Mouse (Mus musculus) kidney, embryonic 16.5 days (tissue): ENCODE data around the gene Trpt1. TPM values are rescaled to one million over a fixed set of nuclear protein-coding genes. Genes with fewer than 3 reads are reported as not detected.

Experiments
- ATAC-seq: fragments of 200-750 bp; cut with Nextera tagmentation; 2 replicates; pipeline ENCODE4 v1.8.0; 2017; ENCODE audit warnings: moderate TSS enrichment; ENCODE audit not compliant: low FRiP score, low TSS enrichment
- H3K27ac ChIP-seq: fragments of 300-500 bp; sonication (generic); 2 replicates; pipeline ENCODE4 v1.5.1; 2014; ENCODE audit warnings: low read length
- H3K27me3 ChIP-seq: fragments of 300-500 bp; sonication (generic); 2 replicates; pipeline ENCODE4 v1.6.1; 2014; ENCODE audit warnings: low read length, control low read depth, mixed read lengths; ENCODE audit not compliant: insufficient read depth
- H3K36me3 ChIP-seq: fragments of 300-500 bp; sonication (generic); 2 replicates; pipeline ENCODE4 v1.6.1; 2014; ENCODE audit warnings: low read length, control low read depth, mixed read lengths; ENCODE audit not compliant: insufficient read depth
- H3K4me1 ChIP-seq: fragments of 300-500 bp; sonication (generic); 2 replicates; pipeline ENCODE4 v1.6.1; 2014; ENCODE audit warnings: low read length, control low read depth, mixed read lengths; ENCODE audit not compliant: insufficient read depth
- H3K4me2 ChIP-seq: fragments of 300-500 bp; sonication (generic); replicated peaks from 2 replicates; pipeline ENCODE4 v1.6.1; 2014; ENCODE audit warnings: low read depth, low read length
- H3K4me3 ChIP-seq: fragments of 300-500 bp; sonication (generic); 2 replicates; pipeline ENCODE4 v1.5.1; 2014; ENCODE audit warnings: mild to moderate bottlenecking, low read length
- H3K9ac ChIP-seq: fragments of 300-500 bp; sonication (generic); replicated peaks from 2 replicates; pipeline ENCODE4 v1.6.1; 2014; ENCODE audit warnings: low read length
- H3K9me3 ChIP-seq: fragments of 300-500 bp; sonication (generic); 2 replicates; pipeline ENCODE4 v1.6.1; 2016; ENCODE audit warnings: low read length, control low read depth
- WGBS: fragments of 180-500 bp; shearing (Covaris S2); extraction: QIAGEN DNeasy Blood & Tissue Kit; methylation state at CpG from one replicate; pipeline ENCODE4 v1.1.7; 2014; 5-methylcytosine and 5-hydroxymethylcytosine counted together
- polyA plus RNA-seq: library from polyadenylated mRNA; unstranded; fragments of >200 nt; fragmentation: Nextera tagmentation; extraction: Ambion mirVana; gene quantifications from 2 replicates; pipeline ENCODE4 v1.2.1, GENCODE M21; 2015

Trpt1 gene
- polyA plus RNA-seq, 1 experiment from 2014 or later: 13.1 TPM

DNA sequence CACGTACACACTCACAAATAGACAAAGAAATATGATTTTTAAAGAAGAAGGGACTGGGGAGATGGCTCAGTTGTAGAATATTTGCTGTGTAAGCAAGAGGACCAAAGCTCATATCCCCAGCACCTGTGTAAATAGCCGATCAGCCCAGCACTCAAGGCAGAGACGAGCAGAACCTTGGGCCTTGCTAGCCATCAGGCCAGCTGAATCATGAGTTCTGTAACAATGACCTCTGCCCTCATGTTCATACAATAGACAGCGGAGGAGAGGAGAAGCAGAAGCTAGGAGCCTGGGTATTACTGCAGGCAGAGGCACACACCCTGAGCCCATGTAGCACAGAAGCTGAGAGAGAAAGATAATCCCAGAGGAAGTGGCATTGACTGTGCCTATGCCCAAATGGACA lies 16.5 kb downstream of the Trpt1 start:
- H3K9me3 ChIP-seq: no peaks in the 10 kb centered on the region
- 71% methylated on average over 4 of the region's 4 CpGs for WGBS
- ATAC-seq: no peak

DNA sequence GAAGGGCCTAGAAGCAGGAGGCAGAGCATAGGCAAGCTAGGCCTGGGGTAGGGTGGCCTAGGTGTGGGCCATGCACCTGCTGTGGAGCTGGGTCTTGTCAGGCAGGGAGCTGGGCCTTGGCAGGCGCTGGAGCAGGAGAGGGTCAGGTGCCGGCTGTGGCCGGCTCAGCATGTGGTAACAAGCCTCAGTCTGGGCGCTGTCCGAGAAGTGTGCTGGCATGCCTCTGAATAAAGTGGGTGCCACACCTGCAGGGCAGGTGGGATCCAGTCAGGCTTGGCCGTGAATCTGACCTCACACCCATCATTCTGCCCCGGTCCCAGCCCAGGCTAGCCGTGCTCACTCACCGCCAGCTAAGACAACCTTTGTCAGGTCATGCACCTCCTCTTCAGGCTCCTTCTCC lies 18.1 kb downstream of the Trpt1 start:
- no peak overlapping the region for H3K4me3 ChIP-seq
- H3K4me1 ChIP-seq: no peaks in the 10 kb centered on the region
- H3K4me2 ChIP-seq: no peak overlapping the region
- H3K36me3 ChIP-seq: no peaks in the 10 kb centered on the region
- H3K9me3 ChIP-seq: no peaks in the 10 kb centered on the region
- no peak for ATAC-seq
- no peak overlapping the region for H3K27ac ChIP-seq
- no peak overlapping the region for H3K9ac ChIP-seq
- WGBS: 83% methylated on average over 9 of the region's 9 CpGs
- no peaks in the 10 kb centered on the region for H3K27me3 ChIP-seq

More for the DNA sequence above, 16.5 kb downstream of the Trpt1 start:
- H3K4me3 ChIP-seq: no peak overlapping the region
- no peak overlapping the region for H3K27ac ChIP-seq
- H3K27me3 ChIP-seq: no peaks in the 10 kb centered on the region
- no peaks in the 10 kb centered on the region for H3K4me1 ChIP-seq
- H3K9ac ChIP-seq: no peak overlapping the region
- no peaks in the 10 kb centered on the region for H3K36me3 ChIP-seq
- no peak overlapping the region for H3K4me2 ChIP-seq

GRCm38 (mm10) chr19:7014481-7015135 lies 18.7 kb downstream of the Trpt1 start:
- peaks cover 2% of the 10 kb centered on the region; the same call in 1 of the 2 replicates for H3K36me3 ChIP-seq
- no peak overlapping the region for H3K4me2 ChIP-seq
- H3K4me1 ChIP-seq: no peaks in the 10 kb centered on the region
- no peak for ATAC-seq
- no peak overlapping the region for H3K9ac ChIP-seq
- no peaks in the 10 kb centered on the region for H3K9me3 ChIP-seq
- no peak overlapping the region for H3K4me3 ChIP-seq
- no peak overlapping the region for H3K27ac ChIP-seq
- 92% methylated on average over 20 of the region's 20 CpGs for WGBS
- no peaks in the 10 kb centered on the region for H3K27me3 ChIP-seq

DNA sequence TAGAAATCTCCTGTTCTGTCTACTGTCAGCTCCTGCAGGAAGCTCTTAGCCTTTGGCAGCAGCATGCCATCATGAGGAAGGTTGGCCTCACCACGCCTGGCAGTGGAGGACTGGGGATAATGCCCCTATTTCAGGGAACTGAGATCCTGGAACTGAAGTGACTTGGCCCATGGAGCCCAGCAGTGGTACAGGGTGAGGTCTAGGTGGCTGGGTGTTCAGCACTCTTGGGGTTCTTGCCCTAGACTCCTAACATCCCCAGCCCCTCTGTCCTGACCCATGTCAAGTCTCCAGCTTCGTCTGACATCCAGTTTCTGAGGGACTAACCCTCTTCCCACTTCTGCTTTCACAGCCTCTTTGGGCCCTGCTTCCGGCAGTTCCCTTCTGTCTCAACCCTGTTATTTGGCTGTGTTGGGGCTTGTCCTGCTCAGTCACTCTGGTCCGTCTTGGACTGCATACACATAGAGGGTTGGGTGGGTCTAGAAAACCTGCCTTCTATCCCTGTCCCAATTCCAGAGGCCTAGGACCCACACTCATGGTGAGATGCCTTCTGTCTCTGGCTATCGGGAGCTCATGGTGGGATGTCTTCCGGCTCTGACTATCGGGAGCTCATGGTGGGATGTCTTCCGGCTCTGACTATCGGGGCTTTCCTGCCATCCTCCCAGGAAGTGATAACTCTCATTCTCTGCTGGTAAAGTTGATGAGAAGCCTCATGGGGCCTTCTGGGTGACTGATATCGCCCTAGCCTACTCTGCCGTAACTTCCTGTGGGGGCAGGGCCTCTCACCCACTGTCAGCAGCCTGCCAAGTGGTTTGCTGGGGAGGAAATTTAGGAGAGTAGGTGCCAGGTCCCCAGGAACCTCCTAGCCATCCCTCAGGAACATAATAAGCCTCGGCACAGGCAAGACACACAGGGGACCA lies 21.9 kb downstream of the Trpt1 start:
- ATAC-seq: no peak
- no peak overlapping the region for H3K27ac ChIP-seq

GRCm38 (mm10) chr19:7018546-7018945 lies 22.6 kb downstream of the Trpt1 start:
- Histone ChIP-seq H3K27me3 (no peaks in the 10 kb centered on the region), H3K4me2 (no peak overlapping the region), H3K9me3 (no peaks in the 10 kb centered on the region), H3K4me3 (no peak overlapping the region), H3K27ac (no peak overlapping the region), H3K36me3 (peaks cover 36% of the 10 kb centered on the region), H3K4me1 (no peaks in the 10 kb centered on the region), H3K9ac (no peak overlapping the region)
- 82% methylated on average over 11 of the region's 11 CpGs for WGBS
- no peak for ATAC-seq

More for the DNA sequence above, 21.9 kb downstream of the Trpt1 start:
- 73% methylated on average over 12 of the region's 12 CpGs for WGBS
- no peaks in the 10 kb centered on the region for H3K9me3 ChIP-seq
- H3K4me1 ChIP-seq: no peaks in the 10 kb centered on the region
- H3K9ac ChIP-seq: no peak overlapping the region
- no peaks in the 10 kb centered on the region for H3K27me3 ChIP-seq
- no peak overlapping the region for H3K4me2 ChIP-seq
- H3K4me3 ChIP-seq: no peak overlapping the region
- H3K36me3 ChIP-seq: peaks cover 31% of the 10 kb centered on the region

DNA sequence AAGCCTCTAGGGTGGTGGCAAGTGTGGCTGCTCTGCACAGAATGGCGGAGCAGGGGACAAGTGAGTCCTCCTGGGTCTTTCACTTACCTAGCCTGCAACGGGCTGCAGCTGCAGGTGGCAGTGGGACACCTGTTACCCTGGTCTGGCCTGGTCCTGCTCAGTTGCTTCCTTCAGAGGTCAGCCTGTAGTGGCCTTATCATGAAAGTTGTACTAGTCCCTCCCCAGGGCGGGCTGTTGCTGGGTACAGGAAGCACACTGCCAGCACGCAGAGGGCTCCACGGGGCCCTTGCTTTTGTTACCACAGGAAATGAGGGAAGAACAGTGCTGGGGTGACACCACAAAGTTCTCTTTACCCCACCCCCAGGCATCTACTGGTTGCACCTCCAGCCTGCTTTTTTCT lies 23.3 kb downstream of the Trpt1 start, which contains the start of gene Fermt3:
Gene Fermt3, minus strand, starts transcription at position 279 of the 400 bp plus-strand sequence.
- peaks cover 41% of the 10 kb centered on the region for H3K36me3 ChIP-seq
- no peak for ATAC-seq
- no peak within 1 kb of the TSS for H3K4me2 ChIP-seq
- 74% methylated on average over 5 of the region's 5 CpGs for WGBS
- H3K27ac ChIP-seq: no peak within 1 kb of the TSS; the same call in 1 of the 2 replicates
- no peaks in the 10 kb centered on the region for H3K27me3 ChIP-seq
- no peak within 1 kb of the TSS for H3K4me3 ChIP-seq
- H3K9ac ChIP-seq: no peak within 1 kb of the TSS
- no peaks in the 10 kb centered on the region for H3K9me3 ChIP-seq
- no peaks in the 10 kb centered on the region for H3K4me1 ChIP-seq

DNA sequence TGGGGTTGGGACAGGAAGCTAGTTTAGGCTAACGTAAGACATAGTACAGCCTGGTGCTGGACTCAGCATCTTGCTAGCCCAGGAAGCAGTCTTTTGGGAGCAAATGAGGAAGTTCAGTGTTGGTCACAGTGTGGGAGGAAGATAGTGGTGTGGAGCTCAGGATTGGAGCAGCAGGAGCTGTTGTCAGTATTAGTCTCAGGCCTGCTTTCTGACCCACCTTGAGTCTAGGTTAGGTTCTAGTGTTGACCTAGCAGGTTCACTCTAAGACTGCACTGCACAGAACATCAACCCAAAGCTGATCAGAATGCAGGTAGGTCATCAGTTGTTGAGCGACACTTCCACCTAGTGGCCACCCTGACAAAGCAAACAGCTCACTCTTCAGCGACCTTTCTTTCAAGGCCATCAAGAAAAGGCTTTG lies 24.3 kb downstream of the Trpt1 start:
- Histone ChIP-seq H3K4me3 (no peak overlapping the region), H3K36me3 (peaks cover 51% of the 10 kb centered on the region), H3K27me3 (no peaks in the 10 kb centered on the region), H3K9me3 (no peaks in the 10 kb centered on the region), H3K4me1 (no peaks in the 10 kb centered on the region), H3K4me2 (no peak overlapping the region), H3K9ac (no peak overlapping the region), H3K27ac (no peak overlapping the region; the same call in 1 of the 2 replicates)
- 43% methylated on average over 3 of the region's 3 CpGs for WGBS
- peak; percentile 57; the same call in 1 of the 2 replicates for ATAC-seq

DNA sequence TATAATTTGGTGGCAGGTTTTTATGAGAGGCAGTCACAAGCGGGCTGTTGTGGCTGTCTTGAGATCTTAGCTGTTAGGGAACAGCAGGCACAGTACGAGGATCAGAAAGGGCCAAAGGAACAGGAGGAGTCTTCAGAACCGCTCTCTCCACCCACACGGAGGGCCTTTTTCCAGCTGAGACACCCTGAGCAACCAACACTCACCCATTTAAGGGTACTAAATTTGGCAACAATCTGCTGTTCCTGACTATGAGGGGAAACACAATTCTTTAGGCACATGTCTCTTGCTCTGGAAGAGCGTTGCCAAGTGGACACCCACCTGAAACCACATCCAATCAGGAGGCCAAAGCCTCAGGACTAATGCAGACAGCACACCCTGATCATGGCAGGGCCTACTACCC lies 33.6 kb downstream of the Trpt1 start:
- H3K27ac ChIP-seq: no peak overlapping the region

DNA sequence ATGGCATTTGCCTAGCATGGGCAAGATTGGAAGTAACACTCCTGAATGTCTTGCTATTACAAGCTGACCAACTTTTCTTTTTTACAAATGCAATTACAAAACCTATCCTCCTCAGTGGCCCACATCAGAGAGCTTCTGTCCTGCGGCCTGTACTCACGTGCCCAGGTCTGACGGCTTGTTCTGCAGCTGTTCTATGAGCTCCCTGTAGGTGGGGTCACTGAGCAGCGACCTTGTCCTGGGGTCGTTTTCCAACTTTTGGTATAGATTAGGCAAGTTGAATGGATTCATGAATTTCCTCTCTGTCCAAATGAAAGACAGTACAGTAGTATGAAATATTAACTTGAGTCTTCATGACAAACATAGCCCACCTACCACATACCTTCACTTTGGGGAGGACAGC lies 38.1 kb downstream of the Trpt1 start:
- Histone ChIP-seq H3K4me1 (peaks cover 12% of the 10 kb centered on the region; the same call in 1 of the 2 replicates), H3K27ac (no peak overlapping the region), H3K27me3 (no peaks in the 10 kb centered on the region), H3K9ac (no peak overlapping the region), H3K4me3 (no peak overlapping the region), H3K36me3 (peaks cover 57% of the 10 kb centered on the region), H3K9me3 (no peaks in the 10 kb centered on the region), H3K4me2 (no peak overlapping the region)
- no peak for ATAC-seq
- WGBS: 92% methylated on average over 5 of the region's 5 CpGs

More for the DNA sequence above, 33.6 kb downstream of the Trpt1 start:
- Histone ChIP-seq H3K4me1 (no peaks in the 10 kb centered on the region), H3K9ac (no peak overlapping the region), H3K27me3 (no peaks in the 10 kb centered on the region), H3K4me3 (no peak overlapping the region), H3K36me3 (peaks cover 90% of the 10 kb centered on the region), H3K9me3 (no peaks in the 10 kb centered on the region), H3K4me2 (no peak overlapping the region)
- no peak for ATAC-seq
- WGBS: 96% methylated on average over 5 of the region's 5 CpGs
